Mouse (Mus musculus) brown adipose tissue, adult 24 weeks (tissue): ENCODE results near the gene H2afv. TPM values are rescaled to one million over a fixed set of nuclear protein-coding genes. Genes with fewer than 3 reads are reported as not detected.
A peak's percentile ranks its signal among the peaks of the same experiment; 100 is the strongest.
"Not testable (repeated sequence)": the region's sequence is repeated elsewhere in the genome, so short reads cannot be mapped to it uniquely, and the experiment has no call there.

ENCODE experiments used
- H3K27ac ChIP-seq: fragments of 200-500 bp; replicated peaks from 2 replicates; pipeline ENCODE4 v1.5.1; 2012; ENCODE audit warnings: low read depth, mild to moderate bottlenecking, low read length
- H3K4me1 ChIP-seq: fragments of 200-500 bp; 2 replicates; pipeline ENCODE4 v1.6.1; 2012; ENCODE audit warnings: low read length, mixed read lengths; ENCODE audit not compliant: control insufficient read depth, insufficient read depth, insufficient read length
- H3K4me3 ChIP-seq: fragments of 200-500 bp; 2 replicates; pipeline ENCODE4 v1.5.1; 2012; ENCODE audit warnings: low read depth, mild to moderate bottlenecking, low read length, moderate library complexity; ENCODE audit not compliant: insufficient read depth
- polyA plus RNA-seq: library from polyadenylated mRNA; stranded (reverse); fragments of >200 nt; gene quantifications from 2 replicates; pipeline ENCODE4 v1.2.4, GENCODE M21; 2012; ENCODE audit not compliant: missing spikeins, insufficient read depth, insufficient read length

Gene H2afv
- polyA plus RNA-seq, 1 experiment = 66.3 TPM

DNA sequence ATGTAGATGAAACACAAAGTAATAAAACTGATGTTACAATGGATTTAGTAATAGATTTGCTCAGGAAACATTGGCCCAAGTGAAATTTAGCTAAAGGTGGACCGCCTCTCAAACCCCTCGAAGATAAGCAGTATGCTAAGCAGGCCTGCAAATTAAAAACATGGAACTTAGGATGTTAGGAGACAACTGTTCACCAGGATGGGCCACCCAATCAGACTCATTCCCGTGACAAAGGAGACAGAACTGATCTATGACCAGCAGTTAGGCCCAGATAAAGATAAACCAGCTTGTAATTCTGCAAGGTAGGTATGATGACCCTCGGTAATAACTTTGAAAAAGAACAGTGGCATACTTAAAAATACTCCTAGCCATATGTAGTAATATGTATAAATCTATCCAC lies 1.1 kb downstream of the H2afv start:
- Histone ChIP-seq H3K4me1 (no peaks in the 10 kb centered on the region; the same call in 1 of the 2 replicates), H3K4me3 (peak overlapping the region; percentile 84), H3K27ac (no peak overlapping the region)

GRCm38 (mm10) chr11:6442566-6442965 lies 1.7 kb downstream of the H2afv start:
- no peak overlapping the region for H3K27ac ChIP-seq
- no peak overlapping the region for H3K4me3 ChIP-seq
- no peaks in the 10 kb centered on the region; the same call in 1 of the 2 replicates for H3K4me1 ChIP-seq

GRCm38 (mm10) chr11:6440171-6440570 lies 4.1 kb downstream of the H2afv start:
- Histone ChIP-seq H3K4me1 (no peaks in the 10 kb centered on the region; the same call in 1 of the 2 replicates), H3K27ac (no peak overlapping the region)

GRCm38 (mm10) chr11:6437667-6438066 lies 6.6 kb downstream of the H2afv start:
- Histone ChIP-seq H3K4me1 (no peaks in the 10 kb centered on the region; the same call in 1 of the 2 replicates), H3K27ac (no peak overlapping the region)

More at GRCm38 (mm10) chr11:6440171-6440570, 4.1 kb downstream of the H2afv start:
- no peak overlapping the region for H3K4me3 ChIP-seq

DNA sequence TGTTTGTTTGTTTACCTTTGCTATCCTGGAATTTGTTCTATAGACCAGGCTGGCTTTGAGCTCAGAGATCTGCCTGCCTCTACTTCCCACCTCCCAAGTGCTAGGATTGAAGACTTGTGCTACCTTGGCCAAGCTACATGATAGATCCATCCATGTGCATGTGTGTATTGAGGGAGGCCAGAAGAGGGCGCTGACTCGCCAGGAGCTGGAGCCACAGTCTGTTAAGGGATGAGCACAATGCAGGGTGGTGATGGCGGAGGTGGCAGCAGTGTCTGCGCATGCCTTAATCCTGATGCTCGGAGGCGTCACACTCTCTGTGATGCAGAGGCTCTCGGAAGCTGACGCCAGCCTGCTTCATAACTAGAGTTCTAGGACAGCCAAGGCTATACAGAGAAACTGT lies 7.8 kb downstream of the H2afv start:
- Histone ChIP-seq H3K4me1 (no peaks in the 10 kb centered on the region), H3K4me3 (no peak overlapping the region), H3K27ac (no peak overlapping the region)

More at GRCm38 (mm10) chr11:6437667-6438066, 6.6 kb downstream of the H2afv start:
- no peak overlapping the region for H3K4me3 ChIP-seq

GRCm38 (mm10) chr11:6430186-6430585 lies 14.1 kb downstream of the H2afv start:
- no peak overlapping the region for H3K4me3 ChIP-seq
- no peak overlapping the region for H3K27ac ChIP-seq
- H3K4me1 ChIP-seq = no peaks in the 10 kb centered on the region

- Histone ChIP-seq H3K4me1 (peaks cover 2% of the 10 kb centered on the region; the same call in 1 of the 2 replicates), H3K27ac (no peak overlapping the region), H3K4me3 (no peak overlapping the region)
Measured at GRCm38 (mm10) chr11:6420722-6421350, 23.4 kb downstream of the H2afv start.

DNA sequence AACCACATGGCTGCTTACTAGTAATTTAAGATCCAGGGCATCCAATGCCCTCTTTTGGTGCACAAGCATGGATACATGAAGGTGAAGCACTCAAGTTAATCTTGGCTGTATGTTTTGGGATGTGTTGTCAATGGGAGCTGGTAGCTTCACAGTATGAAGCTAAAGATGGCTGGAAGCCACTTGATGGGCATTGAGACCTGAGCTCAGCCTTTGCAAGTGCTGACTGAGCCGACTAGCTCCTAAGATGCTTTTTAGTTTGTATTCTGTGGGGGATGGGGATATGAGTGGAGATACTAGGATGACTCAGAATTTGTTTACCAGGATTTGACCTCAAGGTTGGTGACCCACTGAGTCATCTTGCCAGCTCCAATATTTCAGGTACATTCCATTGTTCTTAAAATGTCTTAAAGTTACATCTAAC lies 23.9 kb downstream of the H2afv start:
- Histone ChIP-seq H3K4me1 (peaks cover 2% of the 10 kb centered on the region; the same call in 1 of the 2 replicates), H3K27ac (no peak overlapping the region)

DNA sequence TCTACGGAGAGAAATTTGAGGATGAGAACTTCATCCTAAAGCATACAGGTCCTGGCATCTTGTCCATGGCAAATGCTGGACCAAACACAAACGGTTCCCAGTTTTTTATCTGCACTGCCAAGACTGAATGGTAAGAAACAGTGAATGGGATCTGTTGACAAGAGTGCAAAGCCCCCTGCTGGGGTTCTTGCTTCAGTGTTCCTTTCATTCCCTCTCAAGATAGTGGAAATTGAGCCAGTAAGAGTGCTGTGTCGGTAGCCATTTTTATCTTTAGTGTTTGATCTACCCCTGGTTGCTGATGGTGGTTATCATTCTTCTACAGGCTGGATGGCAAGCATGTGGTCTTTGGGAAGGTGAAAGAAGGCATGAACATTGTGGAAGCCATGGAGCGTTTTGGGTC lies 25.1 kb downstream of the H2afv start:
- H3K4me3 ChIP-seq, H3K27ac ChIP-seq, H3K4me1 ChIP-seq: not testable (repeated sequence)

More for the DNA sequence above, 23.9 kb downstream of the H2afv start:
- no peak overlapping the region for H3K4me3 ChIP-seq

DNA sequence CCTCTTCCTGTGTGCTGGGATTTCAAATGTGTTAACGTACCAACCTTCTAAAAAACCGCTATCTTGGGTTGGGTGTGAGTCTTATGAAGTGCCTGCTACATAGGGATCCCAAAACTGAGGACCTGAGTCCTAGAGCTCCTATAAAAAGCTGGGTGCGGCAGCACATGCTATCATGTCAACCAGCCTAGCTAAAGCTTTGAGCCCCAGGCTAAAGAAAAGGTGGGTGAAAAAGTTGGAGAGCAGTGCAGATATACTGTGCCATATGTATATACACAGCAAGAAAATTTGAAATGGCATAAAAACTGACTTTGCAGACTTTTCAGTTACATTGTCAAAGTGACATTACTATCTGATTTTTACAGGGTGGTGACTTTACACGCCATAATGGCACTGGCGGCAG lies 25.5 kb downstream of the H2afv start:
- no peak overlapping the region for H3K4me3 ChIP-seq
- no peak overlapping the region for H3K27ac ChIP-seq
- peaks cover 6% of the 10 kb centered on the region; the same call in 1 of the 2 replicates for H3K4me1 ChIP-seq

- no peak overlapping the region for H3K4me3 ChIP-seq
- peaks cover 6% of the 10 kb centered on the region; the same call in 1 of the 2 replicates for H3K4me1 ChIP-seq
- H3K27ac ChIP-seq = no peak overlapping the region
Measured at GRCm38 (mm10) chr11:6417490-6417889, 26.8 kb downstream of the H2afv start.

- Histone ChIP-seq H3K27ac (no peak overlapping the region), H3K4me1 (peaks cover 6% of the 10 kb centered on the region; the same call in 1 of the 2 replicates), H3K4me3 (peak overlapping the region; percentile 91)
Measured at GRCm38 (mm10) chr11:6417069-6417468, 27.2 kb downstream of the H2afv start.

- H3K27ac ChIP-seq = peak overlapping the region; percentile 76
- H3K4me1 ChIP-seq = peaks cover 6% of the 10 kb centered on the region; the same call in 1 of the 2 replicates
- peak overlapping the region; percentile 91 for H3K4me3 ChIP-seq
Measured at GRCm38 (mm10) chr11:6416405-6417034, 27.7 kb downstream of the H2afv start.

GRCm38 (mm10) chr11:6415551-6416404 lies 28.5 kb downstream of the H2afv start:
- peaks cover 6% of the 10 kb centered on the region; the same call in 1 of the 2 replicates for H3K4me1 ChIP-seq
- peak overlapping the region; percentile 91 for H3K4me3 ChIP-seq
- peak overlapping the region; percentile 97 for H3K27ac ChIP-seq
